Mouse (Mus musculus): ENCODE data around the gene Cdk11b.

- TF ChIP-seq CTCF (IDR thresholded peaks at IDR 0.05; ENCODE audit: control insufficient read depth, insufficient read depth, insufficient read length) = no peak
- no peak for TF ChIP-seq MAX (IDR thresholded peaks at IDR 0.05)
- no peak for TF ChIP-seq MYOD1 (IDR thresholded peaks at IDR 0.05; ENCODE audit: control insufficient read depth, insufficient read length, low read depth)
- TF ChIP-seq FOSL1 (IDR thresholded peaks at IDR 0.05; ENCODE audit: insufficient read depth, low read length, poor library complexity, severe bottlenecking) = no peak
- no peak for TF ChIP-seq USF1 (IDR thresholded peaks at IDR 0.05; ENCODE audit: low read depth)
- TF ChIP-seq CEBPB (IDR thresholded peaks at IDR 0.05; ENCODE audit: low read depth) = no peak
These were observed 70.9 kb downstream of the Cdk11b start for GRCm38 (mm10) chr4:155695531-155696062.
